Mouse (Mus musculus) liver, adult 2 months (tissue): ENCODE data around the gene Tmpo. TPM values are rescaled to one million over a fixed set of nuclear protein-coding genes. Genes with fewer than 3 reads are reported as not detected.

ENCODE experiments used
- DNase-seq: peaks from one replicate; pipeline ENCODE4 v3.0.0-alpha.2; 2011; ENCODE audit warnings: low read depth, low spot score; ENCODE audit errors: extremely low read depth
- H3K27ac ChIP-seq: fragments of 200-500 bp; replicated peaks from 2 replicates; pipeline ENCODE4 v1.5.1; 2012; ENCODE audit warnings: low read depth, mild to moderate bottlenecking, control low read depth, inconsistent platforms, low read length; ENCODE audit not compliant: insufficient read depth
- H3K27me3 ChIP-seq: fragments of 200-500 bp; 2 replicates; pipeline ENCODE4 v1.6.1; 2012; ENCODE audit warnings: mild to moderate bottlenecking, moderate library complexity, low read length, inconsistent platforms; ENCODE audit not compliant: control insufficient read depth, insufficient read depth
- H3K36me3 ChIP-seq: fragments of 200-500 bp; 2 replicates; pipeline ENCODE4 v1.6.1; 2012; ENCODE audit warnings: low read length, inconsistent platforms; ENCODE audit not compliant: control insufficient read depth, insufficient read depth
- H3K4me1 ChIP-seq: fragments of 200-500 bp; 2 replicates; pipeline ENCODE4 v1.6.1; 2011; ENCODE audit warnings: low read length; ENCODE audit not compliant: control insufficient read depth, insufficient read depth
- H3K4me3 ChIP-seq: fragments of 200-500 bp; 2 replicates; pipeline ENCODE4 v1.5.1; 2011; ENCODE audit warnings: low read depth, mild to moderate bottlenecking, control low read depth, low read length, moderate library complexity; ENCODE audit not compliant: insufficient read depth
- H3K79me2 ChIP-seq: fragments of 200-500 bp; 2 replicates; pipeline ENCODE4 v1.6.1; 2012; ENCODE audit warnings: inconsistent platforms, mild to moderate bottlenecking, low read length, moderate library complexity; ENCODE audit not compliant: control insufficient read depth, insufficient read depth
- H3K9ac ChIP-seq: fragments of 200-500 bp; 2 replicates; pipeline ENCODE4 v1.6.1; 2012; ENCODE audit warnings: low read depth, mild to moderate bottlenecking, control low read depth, inconsistent platforms, low read length
- CTCF ChIP-seq: fragments of 200-500 bp; IDR thresholded peaks from 2 replicates; pipeline ENCODE4 v1.5.1; 2011; ENCODE audit warnings: low read depth, low read length, control low read depth
- POLR2A ChIP-seq: fragments of 200-500 bp; IDR thresholded peaks from 2 replicates; pipeline ENCODE4 v1.6.1; 2011; ENCODE audit warnings: low read length, control low read depth; ENCODE audit not compliant: insufficient read depth; ENCODE audit errors: extremely low read depth
- WGBS: fragments of 180-500 bp; shearing (Covaris S2); methylation state at CpG from one replicate; pipeline ENCODE4 v1.1.7; 2018; 5-methylcytosine and 5-hydroxymethylcytosine counted together
- polyA plus RNA-seq: library from polyadenylated mRNA; depleted of rRNA; stranded (reverse); fragments of >200 nt; gene quantifications from 2 replicates; pipeline ENCODE4 v1.2.3, GENCODE M21; 2012
- total RNA-seq: library from RNA; depleted of rRNA; stranded (reverse); fragments of >200 nt; gene quantifications from 2 replicates; pipeline ENCODE4 v1.2.3, GENCODE M21; 2014

The Tmpo gene
- total and polyA plus RNA-seq, 2 experiments, result 12.1 to 43.3 TPM

DNA sequence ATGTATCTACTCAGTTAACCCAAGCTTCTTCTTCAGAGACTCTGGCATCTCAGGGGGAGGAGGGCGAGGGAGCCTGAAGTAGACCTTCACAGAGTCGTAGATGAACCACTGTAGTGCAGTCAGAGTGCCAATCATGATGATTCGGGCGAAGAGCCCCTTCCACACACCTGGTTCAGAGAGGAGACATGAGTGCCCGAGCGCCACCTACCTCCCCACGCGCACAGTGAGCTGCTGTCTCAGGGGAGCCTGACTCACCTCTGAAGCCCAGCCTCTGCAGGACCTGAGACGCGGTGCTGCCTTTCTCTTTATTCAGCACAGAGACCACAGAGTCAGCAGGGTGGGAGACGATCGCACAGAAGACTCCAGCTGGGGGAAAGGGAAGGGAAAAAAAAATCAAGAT, 64.2 kb downstream of the Tmpo start:
- H3K9ac ChIP-seq, result no peak overlapping the region
- DNase-seq, result no peak
- no peak overlapping the region for H3K4me3 ChIP-seq
- no peak for TF ChIP-seq CTCF
- no peak for TF ChIP-seq POLR2A
- no peaks in the 10 kb centered on the region for H3K27me3 ChIP-seq
- 94% methylated on average over 12 of the region's 12 CpGs for WGBS
- no peaks in the 10 kb centered on the region; the same call in 1 of the 2 replicates for H3K4me1 ChIP-seq
- H3K27ac ChIP-seq, result no peak overlapping the region
- H3K36me3 ChIP-seq, result peaks cover 68% of the 10 kb centered on the region
- 0 out of 2 replicates have a peak, but pooled peaks cover 2% of the 10 kb centered on the region for H3K79me2 ChIP-seq

- peaks cover 13% of the 10 kb centered on the region for H3K36me3 ChIP-seq
- H3K4me1 ChIP-seq, result no peaks in the 10 kb centered on the region
- WGBS, result 82% methylated on average over 4 of the region's 4 CpGs
- no peaks in the 10 kb centered on the region for H3K27me3 ChIP-seq
- no peak overlapping the region for H3K9ac ChIP-seq
- DNase-seq, result no peak
- no peak overlapping the region for H3K27ac ChIP-seq
- TF ChIP-seq POLR2A (no peak), CTCF (no peak)
- no peaks in the 10 kb centered on the region for H3K79me2 ChIP-seq
- no peak overlapping the region for H3K4me3 ChIP-seq
Measured at GRCm38 (mm10) chr10:91109841-91110240, 71.3 kb downstream of the Tmpo start.

- no peak for DNase-seq
- WGBS, result 86% methylated on average over 3 of the region's 3 CpGs
- H3K9ac ChIP-seq, result no peak overlapping the region
Measured at GRCm38 (mm10) chr10:91105981-91106380, 75.1 kb downstream of the Tmpo start.

GRCm38 (mm10) chr10:91102799-91103590, 78.1 kb downstream of the Tmpo start:
- no peak overlapping the region for H3K4me3 ChIP-seq
- H3K36me3 ChIP-seq, result peaks cover 3% of the 10 kb centered on the region; the same call in 1 of the 2 replicates
- H3K27ac ChIP-seq, result no peak overlapping the region
- H3K4me1 ChIP-seq, result no peaks in the 10 kb centered on the region
- H3K79me2 ChIP-seq, result no peaks in the 10 kb centered on the region
- no peak for DNase-seq
- WGBS, result 97% methylated on average over 13 of the region's 14 CpGs
- no peak for TF ChIP-seq CTCF
- no peak for TF ChIP-seq POLR2A
- H3K9ac ChIP-seq, result no peak overlapping the region
- H3K27me3 ChIP-seq, result no peaks in the 10 kb centered on the region

More at GRCm38 (mm10) chr10:91105981-91106380, 75.1 kb downstream of the Tmpo start:
- TF ChIP-seq CTCF (no peak), POLR2A (no peak)
- Histone ChIP-seq H3K4me1 (no peaks in the 10 kb centered on the region), H3K79me2 (no peaks in the 10 kb centered on the region), H3K4me3 (no peak overlapping the region), H3K36me3 (peaks cover 3% of the 10 kb centered on the region; the same call in 1 of the 2 replicates), H3K27me3 (no peaks in the 10 kb centered on the region), H3K27ac (no peak overlapping the region)

DNA sequence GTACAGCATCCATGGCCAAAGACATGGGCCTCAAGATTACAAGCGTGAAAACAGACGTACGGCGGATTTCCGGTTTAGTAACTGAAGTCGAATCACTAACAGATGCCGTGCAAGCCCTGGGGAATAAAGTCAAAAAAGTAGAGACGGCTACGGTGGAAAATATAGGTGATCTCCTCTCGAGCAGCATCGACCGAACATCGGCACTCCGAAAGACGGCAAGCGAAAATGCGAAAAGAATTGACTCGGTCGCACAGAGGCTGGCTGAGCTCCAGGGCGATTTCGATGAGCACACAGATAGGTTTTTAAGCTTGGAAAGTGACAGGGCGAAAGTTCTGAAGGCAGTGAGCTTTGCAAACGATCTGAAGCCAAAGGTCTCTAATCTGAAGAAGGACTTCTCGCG, 79.2 kb downstream of the Tmpo start:
- H3K27ac ChIP-seq, result no peak overlapping the region
- no peaks in the 10 kb centered on the region for H3K27me3 ChIP-seq
- no peaks in the 10 kb centered on the region for H3K79me2 ChIP-seq
- DNase-seq, result no peak
- no peak overlapping the region for H3K4me3 ChIP-seq
- H3K36me3 ChIP-seq, result peaks cover 3% of the 10 kb centered on the region; the same call in 1 of the 2 replicates
- WGBS, result 96% methylated on average over 25 of the region's 25 CpGs
- no peak overlapping the region for H3K9ac ChIP-seq
- TF ChIP-seq CTCF, result no peak
- no peak for TF ChIP-seq POLR2A
- H3K4me1 ChIP-seq, result no peaks in the 10 kb centered on the region

- TF ChIP-seq CTCF (no peak), POLR2A (no peak)
- 97% methylated on average over 1 of the region's 1 CpGs for WGBS
- H3K4me3 ChIP-seq, result no peak overlapping the region
- H3K36me3 ChIP-seq, result peaks cover 3% of the 10 kb centered on the region; the same call in 1 of the 2 replicates
- no peaks in the 10 kb centered on the region for H3K27me3 ChIP-seq
- H3K79me2 ChIP-seq, result no peaks in the 10 kb centered on the region
- no peak overlapping the region for H3K9ac ChIP-seq
- no peaks in the 10 kb centered on the region for H3K4me1 ChIP-seq
- H3K27ac ChIP-seq, result no peak overlapping the region
- DNase-seq, result no peak
Measured at GRCm38 (mm10) chr10:91100101-91100500, 81.0 kb downstream of the Tmpo start.
